Mouse (Mus musculus): ENCODE data around the gene Lrp6.

DNA sequence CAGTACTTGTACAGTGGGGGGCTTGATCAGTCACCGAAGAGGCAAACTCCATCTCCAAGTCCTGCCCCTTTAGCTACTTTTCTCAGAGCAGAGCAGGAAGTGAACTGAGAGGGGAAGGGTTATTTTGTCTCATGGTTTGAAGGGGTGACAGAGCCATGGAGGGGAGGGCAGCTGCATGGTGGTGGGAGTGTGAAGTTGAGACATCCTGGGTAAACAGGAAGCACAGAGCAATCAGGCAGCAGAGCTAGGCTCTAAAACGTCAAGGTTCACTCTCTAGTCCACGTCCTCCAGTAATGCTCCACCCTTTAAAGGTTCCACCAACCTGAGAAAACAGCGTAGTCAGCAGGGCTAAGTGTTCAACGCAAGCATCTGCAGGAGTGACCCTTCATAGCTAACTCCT is 129.8 kb downstream of the Lrp6 start:
- no peak for TF ChIP-seq POLR2A (IDR thresholded peaks at IDR 0.05; ENCODE audit: low read depth, low read length)
- no peak for TF ChIP-seq CTCF (conservative IDR thresholded peaks at IDR 0.05; ENCODE audit: insufficient read depth, insufficient read length, low read depth, low read length)

Measured in kidney, adult 2 months (tissue).